Mouse (Mus musculus) frontal cortex, postnatal 14 days (tissue): ENCODE measurements around the gene Plppr5.

ENCODE experiments used
- DNase-seq, 2 experiments: peaks; one replicate each; pipeline ENCODE4 v3.0.0; 2022; ENCODE audit warnings: low spot score in 2 of 2

Plppr5 gene

GRCm38 (mm10) chr3:117696350-117696749, 121.7 kb downstream of the Plppr5 start:
- no peak for DNase-seq

- no peak for DNase-seq
Measured at GRCm38 (mm10) chr3:117708788-117709187, 134.2 kb downstream of the Plppr5 start.

- DNase-seq, result peak; percentile 33 to 36
Measured at GRCm38 (mm10) chr3:117716534-117717280, 142.1 kb downstream of the Plppr5 start.

DNA sequence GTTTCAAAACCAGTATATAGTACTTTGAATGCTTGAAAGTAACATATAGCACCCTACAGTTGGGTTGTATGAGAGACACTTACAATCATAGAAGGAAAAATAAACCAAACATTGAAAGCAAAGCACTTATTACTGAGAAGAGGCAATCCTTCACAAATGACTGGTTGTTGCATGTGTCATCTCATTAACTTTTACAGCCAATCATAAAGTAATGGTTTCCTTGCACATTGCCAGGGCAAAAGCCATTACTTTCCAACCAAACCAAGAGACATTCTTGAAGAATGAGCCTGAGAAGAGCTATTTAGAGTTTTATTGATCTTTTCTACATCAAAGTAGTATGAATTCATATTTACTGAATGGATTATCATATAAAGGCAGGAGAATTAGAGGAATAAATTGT, 148.8 kb downstream of the Plppr5 start:
- DNase-seq, result no peak

- no peak for DNase-seq
Measured at GRCm38 (mm10) chr3:117724521-117724920, 149.9 kb downstream of the Plppr5 start.

GRCm38 (mm10) chr3:117725501-117725900, 150.9 kb downstream of the Plppr5 start:
- no peak for DNase-seq

DNA sequence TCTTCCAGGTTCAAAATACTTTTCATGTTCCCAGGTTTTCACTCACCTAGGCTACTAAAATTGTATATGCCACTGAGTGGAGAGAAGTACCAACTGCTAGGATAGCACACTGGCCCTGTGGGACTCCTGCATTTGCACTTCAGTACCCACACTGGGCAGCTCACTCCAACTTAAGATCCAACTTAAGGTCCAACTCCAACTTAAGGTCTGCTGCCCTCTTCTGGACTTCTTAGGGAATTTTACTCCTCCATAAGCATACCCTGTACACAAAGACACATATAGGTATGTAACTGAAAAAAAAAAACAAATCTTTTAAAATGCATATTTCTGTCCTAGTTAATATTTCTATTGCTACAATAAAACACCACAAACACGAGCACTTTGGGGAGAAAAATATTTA, 153.5 kb downstream of the Plppr5 start:
- DNase-seq, result no peak

- DNase-seq, result no peak
Measured at GRCm38 (mm10) chr3:117729121-117730072, 154.8 kb downstream of the Plppr5 start.

DNA sequence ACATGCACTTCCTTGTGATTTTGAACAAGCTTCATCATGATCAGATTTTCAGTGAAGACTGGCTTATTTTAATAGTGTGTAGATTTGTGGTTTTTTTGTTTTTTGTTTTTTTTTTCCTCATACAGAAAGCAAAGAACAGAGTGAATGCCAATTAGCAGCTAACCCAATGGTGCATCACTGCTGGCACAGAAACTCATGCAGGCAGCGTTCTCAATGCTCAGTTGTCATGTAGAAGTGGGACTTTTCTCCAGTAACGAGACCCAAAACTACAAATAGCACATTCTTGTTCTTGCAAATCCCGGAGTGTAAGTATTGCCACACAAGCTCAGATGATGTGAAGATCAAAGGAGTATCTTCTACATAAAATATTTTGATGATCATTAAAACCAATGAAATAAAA, 156.9 kb downstream of the Plppr5 start:
- DNase-seq, result no peak

DNA sequence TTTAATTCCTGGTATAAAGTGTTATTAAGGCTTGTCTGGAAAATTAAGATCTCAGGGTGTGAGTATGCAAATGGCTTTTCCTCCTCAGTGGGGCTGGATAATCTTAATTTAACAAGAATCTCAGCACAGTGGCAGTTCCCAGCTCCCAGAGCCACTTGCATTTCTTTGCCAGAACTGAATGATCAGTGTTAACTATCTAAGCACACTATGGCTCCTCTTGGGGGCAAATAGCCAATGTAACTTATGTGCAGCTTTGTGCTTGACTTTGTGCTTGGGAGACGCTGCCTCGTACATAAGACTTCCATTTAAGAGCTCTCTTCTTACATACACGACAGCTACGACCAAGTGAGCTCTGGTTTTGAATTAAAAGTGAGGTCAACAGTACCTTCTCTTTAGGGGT, 158.0 kb downstream of the Plppr5 start:
- DNase-seq, result no peak
